Mouse (Mus musculus): ENCODE measurements at regions not wholly inside any gene's neighbourhood (a gene's known extent, or its start where the extent isn't known, plus 50 kb on each side); places are given as distances from the start of the nearest gene placed in this dataset.

GRCm38 (mm10) chr13:48316747-48317146 is 55.7 kb downstream of the Id4 start:
- DNase-seq, result no peak

GRCm38 (mm10) chr13:48317457-48317856 is 56.4 kb downstream of the Id4 start:
- DNase-seq, result peak; percentile 22

GRCm38 (mm10) chr13:48319001-48319400 is 58.0 kb downstream of the Id4 start:
- no peak for DNase-seq

- DNase-seq, result peak; percentile 60
Measured at GRCm38 (mm10) chr13:48324290-48324718, 63.3 kb downstream of the Id4 start.

- no peak for DNase-seq
Measured at GRCm38 (mm10) chr13:48330619-48331018, 69.6 kb downstream of the Id4 start.

- DNase-seq, result no peak
Measured at GRCm38 (mm10) chr13:48336135-48336534, 75.1 kb downstream of the Id4 start.

GRCm38 (mm10) chr13:48336602-48337001 is 75.6 kb downstream of the Id4 start:
- peak; percentile 41 for DNase-seq

GRCm38 (mm10) chr13:48338561-48338960 is 77.5 kb downstream of the Id4 start:
- DNase-seq, result no peak

GRCm38 (mm10) chr13:48350124-48350523 is 89.1 kb downstream of the Id4 start:
- DNase-seq, result no peak

GRCm38 (mm10) chr13:48350955-48351354 is 89.9 kb downstream of the Id4 start:
- DNase-seq, result no peak

- DNase-seq, result no peak
Measured at GRCm38 (mm10) chr13:48357118-48357517, 96.1 kb downstream of the Id4 start.

- no peak for DNase-seq
Measured at GRCm38 (mm10) chr13:48357640-48358039, 96.6 kb downstream of the Id4 start.

GRCm38 (mm10) chr13:48371060-48371459 is 110.0 kb downstream of the Id4 start:
- no peak for DNase-seq

- no peak for DNase-seq
Measured at GRCm38 (mm10) chr13:48376405-48376804, 115.4 kb downstream of the Id4 start.

GRCm38 (mm10) chr13:48383580-48384445 is 122.8 kb downstream of the Id4 start:
- DNase-seq, result no peak

GRCm38 (mm10) chr13:48384901-48385300 is 123.9 kb downstream of the Id4 start:
- no peak for DNase-seq

- DNase-seq, result no peak
Measured at GRCm38 (mm10) chr13:48391126-48391525, 122.1 kb downstream of the Zfp169 start.

- DNase-seq, result peak; percentile 29
Measured at GRCm38 (mm10) chr13:48397761-48398160, 115.5 kb downstream of the Zfp169 start.

GRCm38 (mm10) chr13:48398617-48399016 is 114.6 kb downstream of the Zfp169 start:
- no peak for DNase-seq

- no peak for DNase-seq
Measured at GRCm38 (mm10) chr13:48402316-48402715, 110.9 kb downstream of the Zfp169 start.

GRCm38 (mm10) chr13:48422438-48423329 is 90.6 kb downstream of the Zfp169 start:
- no peak for DNase-seq

- DNase-seq, result no peak
Measured at GRCm38 (mm10) chr13:48426816-48427215, 86.4 kb downstream of the Zfp169 start.

- no peak for DNase-seq
Measured at GRCm38 (mm10) chr13:48436659-48437345, 76.4 kb downstream of the Zfp169 start.

Measured in kidney, postnatal 10 days (tissue).